Mouse (Mus musculus) bone marrow, adult 2 months (tissue): Measurements from ENCODE around the gene Ikbke.

ENCODE experiments used
- CTCF ChIP-seq: fragments of 200-500 bp; IDR thresholded peaks from 2 replicates; pipeline ENCODE4 v1.5.1; 2011; ENCODE audit warnings: low read length, control low read depth; ENCODE audit not compliant: control insufficient read depth, insufficient read depth
- POLR2A ChIP-seq: fragments of 200-500 bp; IDR thresholded peaks from 2 replicates; pipeline ENCODE4 v1.6.1; 2011; ENCODE audit warnings: low read depth, mild to moderate bottlenecking, control low read depth, low read length, borderline replicate concordance; ENCODE audit not compliant: control insufficient read depth

- TF ChIP-seq POLR2A (no peak), CTCF (no peak)
Observed at GRCm38 (mm10) chr1:131287267-131287666, 7.9 kb upstream of the Ikbke start.
